30 mouse cellular contexts compared by ENCODE assay signal in genomic region chr11:53757612-53758011, GRCm38 (mm10). TPM values are rescaled to one million over a fixed set of nuclear protein-coding genes. Genes with fewer than 3 reads are reported as not detected.
A peak's percentile ranks its signal among the peaks of the same experiment; 100 is the strongest.
DNase-seq lines count a peak whose midpoint lies in the region; ATAC-seq and TF ChIP-seq lines count a peak whose summit lies in the region.
"Had no signal": no experiment of that assay in that cellular context is flagged by ENCODE, and none has a peak within 500 bp of the region (broad histone marks: within the 10 kb centered on the region; RNA-seq: fewer than 3 reads in every experiment).

No protein-coding gene starts in this region.

- intact Hi-C loops in gastrocnemius, adult 2 months (cut with DNase I): loop anchor here (1.0 kb wide), 1 partner anchor 93 kb away; no protein-coding TSS in a partner anchor

- no peak for DNase-seq in gastrocnemius, adult 2 months
- no peak for DNase-seq in gastrocnemius, postnatal 4 days (ENCODE audit: low spot score in 2 of 2)
- DNase-seq in liver, adult 2 months (ENCODE audit: extremely low read depth, low read depth, low spot score): peak; percentile 82
- no peak for DNase-seq in liver
- no peak for DNase-seq in ovary, postnatal 36 days (ENCODE audit: low spot score)
- DNase-seq in midbrain, embryonic 14.5 days: no peak
- DNase-seq: adrenal gland, postnatal 10 days; cerebellum, adult 11 months; cerebellum, adult 8-10 months; cerebellum, postnatal 14 days; embryo, embryonic 11 days; gastrocnemius, postnatal 14 days; heart, postnatal 4 days had no signal

- no peaks in the 10 kb centered on the region for H3K36me3 ChIP-seq in liver, adult 2 months (ENCODE audit: control insufficient read depth, insufficient read depth, low read length)
- H3K36me3 ChIP-seq in intestine, embryonic 16.5 days (ENCODE audit: control insufficient read depth, insufficient read depth, low read length): no peaks in the 10 kb centered on the region
- H3K36me3 ChIP-seq in small intestine, adult 2 months (ENCODE audit: control insufficient read depth, insufficient read depth, low read length): no peaks in the 10 kb centered on the region
- H3K36me3 ChIP-seq in midbrain, embryonic 14.5 days (ENCODE audit: control insufficient read depth, insufficient read depth, low read length): no peaks in the 10 kb centered on the region
- H3K36me3 ChIP-seq: embryonic facial prominence, embryonic 15.5 days; forebrain, embryonic 10.5 days; heart, embryonic 10.5 days; hindbrain, embryonic 13.5 days had no signal

- no peak overlapping the region for H3K4me2 ChIP-seq in intestine, embryonic 16.5 days (ENCODE audit: low read depth, low read length)
- H3K4me2 ChIP-seq in midbrain, embryonic 14.5 days (ENCODE audit: low read length): no peak overlapping the region
- H3K4me2 ChIP-seq: embryonic facial prominence, embryonic 15.5 days; hindbrain, embryonic 13.5 days had no signal

- peak overlapping the region; percentile 13; the same call in 1 of the 2 replicates for H3K27ac ChIP-seq in gastrocnemius, adult 2 months
- peak overlapping the region; percentile 39; the same call in 1 of the 2 replicates for H3K27ac ChIP-seq in liver, adult 2 months (replicated peaks; ENCODE audit: insufficient read depth, low read depth, low read length)
- peak overlapping the region; percentile 86; the same call in 1 of the 2 replicates for H3K27ac ChIP-seq in intestine, embryonic 16.5 days (ENCODE audit: low read length)
- H3K27ac ChIP-seq in small intestine, adult 2 months (ENCODE audit: insufficient read depth, low read depth, low read length): peak overlapping the region; percentile 99
- no peak overlapping the region for H3K27ac ChIP-seq in midbrain, embryonic 14.5 days (replicated peaks; ENCODE audit: low read depth, low read length)
- H3K27ac ChIP-seq: embryonic facial prominence, embryonic 15.5 days; forebrain, embryonic 10.5 days; hindbrain, embryonic 13.5 days had no signal

- 19% methylated on average over 4 of the region's 4 CpGs for WGBS in liver, adult 2 months
- 79% methylated on average over 4 of the region's 4 CpGs for WGBS in intestine, embryonic 16.5 days
- 32% methylated on average over 4 of the region's 4 CpGs for WGBS in small intestine, adult 2 months
- WGBS in midbrain, embryonic 14.5 days: 94% methylated on average over 4 of the region's 4 CpGs

- peak; percentile 13 for ATAC-seq in intestine, embryonic 16.5 days
- ATAC-seq in midbrain, embryonic 14.5 days (ENCODE audit: low FRiP score, low TSS enrichment): no peak
- ATAC-seq: forebrain, embryonic 16.5 days had no signal

- H3K4me3 ChIP-seq in gastrocnemius, adult 2 months: no peak overlapping the region
- H3K4me3 ChIP-seq in liver, adult 2 months (ENCODE audit: insufficient read depth, low read depth, low read length): no peak overlapping the region
- H3K4me3 ChIP-seq in intestine, embryonic 16.5 days (ENCODE audit: low read length): no peak overlapping the region
- no peak overlapping the region for H3K4me3 ChIP-seq in small intestine, adult 2 months (ENCODE audit: low read depth, low read length)
- H3K4me3 ChIP-seq in midbrain, embryonic 14.5 days (replicated peaks; ENCODE audit: low read depth, low read length): no peak overlapping the region
- H3K4me3 ChIP-seq: embryonic facial prominence, embryonic 15.5 days; erythroblast, embryonic 14.5 days; forebrain, embryonic 10.5 days; heart, embryonic 10.5 days; hindbrain, embryonic 13.5 days had no signal

- no peak for TF ChIP-seq POLR2A in liver, adult 2 months (IDR thresholded peaks at IDR 0.05; ENCODE audit: extremely low read depth, insufficient read depth, low read length)
- TF ChIP-seq POLR2A in small intestine, adult 2 months (IDR thresholded peaks at IDR 0.05; ENCODE audit: low read depth, low read length): no peak

- H3K9me3 ChIP-seq in intestine, embryonic 16.5 days (ENCODE audit: control insufficient read depth, low read length): no peaks in the 10 kb centered on the region
- no peaks in the 10 kb centered on the region for H3K9me3 ChIP-seq in midbrain, embryonic 14.5 days (ENCODE audit: control insufficient read depth, low read length)
- H3K9me3 ChIP-seq: embryonic facial prominence, embryonic 15.5 days; forebrain, embryonic 10.5 days; hindbrain, embryonic 13.5 days had no signal

- H3K79me2 ChIP-seq in liver, adult 2 months (ENCODE audit: control insufficient read depth, insufficient read depth, low read length): no peaks in the 10 kb centered on the region

- peaks cover 14% of the 10 kb centered on the region for H3K4me1 ChIP-seq in liver, adult 2 months (ENCODE audit: control insufficient read depth, insufficient read depth, low read length)
- peaks cover 41% of the 10 kb centered on the region for H3K4me1 ChIP-seq in intestine, embryonic 16.5 days (ENCODE audit: control insufficient read depth, insufficient read depth, low read length)
- H3K4me1 ChIP-seq in small intestine, adult 2 months (ENCODE audit: control insufficient read depth, insufficient read depth, insufficient read length, low read length): peaks cover 43% of the 10 kb centered on the region
- H3K4me1 ChIP-seq in midbrain, embryonic 14.5 days (ENCODE audit: control insufficient read depth, insufficient read depth, low read length): peaks cover 12% of the 10 kb centered on the region; the same call in 1 of the 2 replicates

- no peak for TF ChIP-seq CTCF in gastrocnemius, adult 2 months (IDR thresholded peaks at IDR 0.05)
- no peak for TF ChIP-seq CTCF in liver, adult 2 months (IDR thresholded peaks at IDR 0.05; ENCODE audit: low read depth, low read length)
- no peak for TF ChIP-seq CTCF in small intestine, adult 2 months (IDR thresholded peaks at IDR 0.05; ENCODE audit: extremely low read depth, insufficient read length, insufficient replicate concordance, low read depth, low read length)

- H3K27me3 ChIP-seq in liver, adult 2 months (ENCODE audit: control insufficient read depth, insufficient read depth, low read length): no peaks in the 10 kb centered on the region
- H3K27me3 ChIP-seq in intestine, embryonic 16.5 days (replicated peaks; ENCODE audit: control insufficient read depth, insufficient read depth, low read length): no peaks in the 10 kb centered on the region
- no peaks in the 10 kb centered on the region for H3K27me3 ChIP-seq in small intestine, adult 2 months (ENCODE audit: control insufficient read depth, insufficient read depth, low read length)
- H3K27me3 ChIP-seq in midbrain, embryonic 14.5 days (ENCODE audit: control insufficient read depth, insufficient read depth, low read length): peaks cover 30% of the 10 kb centered on the region
- H3K27me3 ChIP-seq: embryonic facial prominence, embryonic 15.5 days had no signal

- H3K9ac ChIP-seq in liver, adult 2 months (ENCODE audit: low read depth, low read length): no peak overlapping the region
- H3K9ac ChIP-seq in intestine, embryonic 16.5 days (ENCODE audit: low read depth, low read length): no peak overlapping the region
- H3K9ac ChIP-seq in midbrain, embryonic 14.5 days (replicated peaks; ENCODE audit: low read length): no peak overlapping the region
- H3K9ac ChIP-seq: embryonic facial prominence, embryonic 15.5 days; hindbrain, embryonic 13.5 days had no signal

RNA-seq across cellular contexts. Expression of gene Irf1, which starts 12.2 kb away (rescaled TPM):
- 1 to 10 TPM; 6.2 to 7.0 TPM for total RNA-seq in gastrocnemius, adult 2 months (2021)
- total RNA-seq in gastrocnemius, postnatal 4 days (2021): 10 to 100 TPM; 16.1 to 17.0 TPM
- total RNA-seq in liver, adult 2 months (2014; rRNA removed): 37.5 and 44.2 TPM in 2 replicates
- polyA plus RNA-seq in liver, adult 2 months (2012; rRNA removed): 27.9 and 43.0 TPM in 2 replicates
- polyA plus RNA-seq in intestine, embryonic 16.5 days (2015; fragmentation: Nextera tagmentation; extraction: Ambion mirVana): 52.9 and 58.7 TPM in 2 replicates
- 93.3 and 233 TPM in 2 replicates for polyA plus RNA-seq in small intestine, adult 2 months (2012; rRNA removed)
- 1.3 and 3.5 TPM in 2 replicates for polyA plus RNA-seq in midbrain, embryonic 14.5 days (2014; fragmentation: Nextera tagmentation; extraction: Ambion mirVana)

RNA-seq across cellular contexts. Expression of gene Gm17334, which starts 15.4 kb away (rescaled TPM):
- under 1 TPM; 0.28 to 0.53 TPM for total RNA-seq in gastrocnemius, adult 2 months (2021)
- under 1 TPM; 0.31 to 0.32 TPM for total RNA-seq in gastrocnemius, postnatal 4 days (2021)
- total RNA-seq in liver, adult 2 months (2014; rRNA removed): not detected in 2 replicates
- 0.16 TPM in 1 of 2 replicates, not detected in the other for polyA plus RNA-seq in liver, adult 2 months (2012; rRNA removed)
- polyA plus RNA-seq in intestine, embryonic 16.5 days (2015; fragmentation: Nextera tagmentation; extraction: Ambion mirVana): 0.34 and 0.81 TPM in 2 replicates
- 0.25 and 1.6 TPM in 2 replicates for polyA plus RNA-seq in small intestine, adult 2 months (2012; rRNA removed)
- 0.24 TPM in 1 of 2 replicates, not detected in the other for polyA plus RNA-seq in midbrain, embryonic 14.5 days (2014; fragmentation: Nextera tagmentation; extraction: Ambion mirVana)
- total RNA-seq: heart, postnatal 4 days; MEL had no signal
- polyA plus RNA-seq: brain, embryonic 14.5 days; embryonic facial prominence, embryonic 11.5 days; erythroblast, embryonic 14.5 days; forebrain, embryonic 10.5 days; heart, embryonic 10.5 days; heart, embryonic 14.5 days; hindbrain, embryonic 13.5 days had no signal

RNA-seq across cellular contexts. Expression of gene Il5, which starts 37.0 kb away (rescaled TPM):
- not detected for total RNA-seq in gastrocnemius, adult 2 months (2021)
- total RNA-seq in gastrocnemius, postnatal 4 days (2021): not detected
- total RNA-seq in liver, adult 2 months (2014; rRNA removed): 0.09 TPM in 1 of 2 replicates, not detected in the other
- not detected in 2 replicates for polyA plus RNA-seq in liver, adult 2 months (2012; rRNA removed)
- not detected in 2 replicates for polyA plus RNA-seq in intestine, embryonic 16.5 days (2015; fragmentation: Nextera tagmentation; extraction: Ambion mirVana)
- not detected in 2 replicates for polyA plus RNA-seq in small intestine, adult 2 months (2012; rRNA removed)
- polyA plus RNA-seq in midbrain, embryonic 14.5 days (2014; fragmentation: Nextera tagmentation; extraction: Ambion mirVana): not detected in 2 replicates
- total RNA-seq: adrenal gland, postnatal 10 days; adrenal gland, postnatal 4 days; common myeloid progenitor, adult 5-6 weeks; gastrocnemius, postnatal 14 days; granulocyte monocyte progenitor cell, adult 5-6 weeks; heart, postnatal 10 days; heart, postnatal 4 days; MEL had no signal
- polyA plus RNA-seq: brain, embryonic 14.5 days; C2C12; embryonic facial prominence, embryonic 11.5 days; embryonic facial prominence, embryonic 15.5 days; erythroblast, embryonic 14.5 days; forebrain, embryonic 16.5 days; heart, embryonic 10.5 days; heart, embryonic 14.5 days; hindbrain, embryonic 13.5 days had no signal

RNA-seq across cellular contexts. Expression of gene Rad50, which starts 50.5 kb away (rescaled TPM):
- 1 to 10 TPM; 4.1 to 5.2 TPM for total RNA-seq in gastrocnemius, adult 2 months (2021)
- total RNA-seq in gastrocnemius, postnatal 4 days (2021): 10 to 100 TPM; 13.0 to 15.6 TPM
- total RNA-seq in liver, adult 2 months (2014; rRNA removed): 4.9 and 5.4 TPM in 2 replicates
- polyA plus RNA-seq in liver, adult 2 months (2012; rRNA removed): 1.2 and 1.7 TPM in 2 replicates
- 24.8 and 28.5 TPM in 2 replicates for polyA plus RNA-seq in intestine, embryonic 16.5 days (2015; fragmentation: Nextera tagmentation; extraction: Ambion mirVana)
- 0.98 and 2.7 TPM in 2 replicates for polyA plus RNA-seq in small intestine, adult 2 months (2012; rRNA removed)
- polyA plus RNA-seq in midbrain, embryonic 14.5 days (2014; fragmentation: Nextera tagmentation; extraction: Ambion mirVana): 9.1 and 11.2 TPM in 2 replicates
